Mouse (Mus musculus) gastrocnemius, adult 2 months (tissue): ENCODE measurements around the gene Lta. TPM values are rescaled to one million over a fixed set of nuclear protein-coding genes. Genes with fewer than 3 reads are reported as not detected.
A peak's percentile ranks its signal among the peaks of the same experiment; 100 is the strongest.

ENCODE experiments used
- DNase-seq: peaks from one replicate; pipeline ENCODE4 v3.0.0; 2022
- H3K27ac ChIP-seq: fragments of 200-600 bp; 2 replicates; pipeline ENCODE4 v1.8.1; 2022; ENCODE audit warnings: mild to moderate bottlenecking
- H3K4me3 ChIP-seq: fragments of 200-600 bp; 2 replicates; pipeline ENCODE4 v1.8.1; 2022; ENCODE audit warnings: mild to moderate bottlenecking, moderate library complexity
- CTCF ChIP-seq: fragments of 200-600 bp; IDR thresholded peaks from 2 replicates; pipeline ENCODE4 v1.8.1; 2022; ENCODE audit warnings: antibody characterized with exemption, mild to moderate bottlenecking, moderate library complexity
- intact Hi-C: fragments of 180-260 bp; cut with DNase I; formaldehyde crosslinking; loops from one replicate; pipeline ENCODE4 v1.15.1; 2025
- total RNA-seq, 2 experiments: library from RNA; stranded (reverse); gene quantifications; 2 replicates each; pipeline ENCODE4 v1.2.3; 2021

The Lta gene
- total RNA-seq, 2 experiments from 2014 or later: 0.41 TPM; not detected in 1

GRCm38 (mm10) chr17:35198029-35198428 lies 7.1 kb downstream of the Lta start:
- intact Hi-C loops: loop anchor here (5.0 kb wide), 1 partner anchor 34 kb away; the partner anchor contains the start of gene Atp6v1g2
- no peak for DNase-seq
- no peak for TF ChIP-seq CTCF
- no peak overlapping the region for H3K4me3 ChIP-seq
- H3K27ac ChIP-seq: no peak overlapping the region

- H3K4me3 ChIP-seq: no peak overlapping the region
- TF ChIP-seq CTCF: no peak
- H3K27ac ChIP-seq: no peak overlapping the region
- intact Hi-C loops: loop anchor here (5.0 kb wide), 1 partner anchor 35 kb away; the partner anchor contains the start of gene Atp6v1g2
- DNase-seq: no peak
These were observed 8.0 kb downstream of the Lta start for GRCm38 (mm10) chr17:35197126-35197525.

- Histone ChIP-seq H3K27ac (peak overlapping the region; percentile 62; the same call in 1 of the 2 replicates), H3K4me3 (peak overlapping the region; percentile 76)
- TF ChIP-seq CTCF: no peak
- no peak for DNase-seq
- intact Hi-C loops: loop anchor here (5.0 kb wide), 1 partner anchor 36 kb away; the partner anchor contains the start of gene Atp6v1g2
These were observed 8.9 kb downstream of the Lta start for GRCm38 (mm10) chr17:35196321-35196641.

- H3K27ac ChIP-seq: peak overlapping the region; percentile 62
- intact Hi-C loops: loop anchor here (2.0 to 5.0 kb wide), 2 partner anchors 17 to 37 kb away; partner anchors contain the start of gene Atp6v1g2
These were observed 9.4 kb downstream of the Lta start for GRCm38 (mm10) chr17:35195631-35196320.

GRCm38 (mm10) chr17:35194844-35195630 lies 10.1 kb downstream of the Lta start:
- no peak for TF ChIP-seq CTCF
- no peak for DNase-seq
- intact Hi-C loops: loop anchor here (2.0 to 5.0 kb wide), 2 partner anchors 16 to 37 kb away; partner anchors contain the start of gene Atp6v1g2
- Histone ChIP-seq H3K27ac (peak overlapping the region; percentile 62), H3K4me3 (peak overlapping the region; percentile 76)

More at GRCm38 (mm10) chr17:35195631-35196320, 9.4 kb downstream of the Lta start:
- TF ChIP-seq CTCF: peak; percentile 99; the same call in 1 of the 2 replicates
- DNase-seq: peak; percentile 89
- H3K4me3 ChIP-seq: peak overlapping the region; percentile 76

- peak within 1 kb of the TSS; percentile 76 for H3K4me3 ChIP-seq
- no peak for TF ChIP-seq CTCF
- H3K27ac ChIP-seq: peak within 1 kb of the TSS; percentile 62
- no peak for DNase-seq
- intact Hi-C loops: loop anchor here (2.0 kb wide), 1 partner anchor 15 kb away; no protein-coding TSS in a partner anchor
These were observed 11.0 kb downstream of the Lta start, which contains the start of gene Ltb for GRCm38 (mm10) chr17:35193881-35194843. Gene Ltb, plus strand, starts transcription at chr17:35194439.

GRCm38 (mm10) chr17:35192924-35193323 lies 12.2 kb downstream of the Lta start:
- TF ChIP-seq CTCF: no peak
- H3K27ac ChIP-seq: no peak overlapping the region
- no peak overlapping the region for H3K4me3 ChIP-seq
- intact Hi-C loops: no loop called here
- DNase-seq: no peak

GRCm38 (mm10) chr17:35191723-35192122 lies 13.4 kb downstream of the Lta start:
- DNase-seq: no peak
- Histone ChIP-seq H3K4me3 (no peak overlapping the region), H3K27ac (no peak overlapping the region)
- intact Hi-C loops: no loop called here
- TF ChIP-seq CTCF: 0 out of 2 replicates have a peak, but pooled peaks have one; percentile 5

- no peak for TF ChIP-seq CTCF
- DNase-seq: no peak
- no peak overlapping the region for H3K27ac ChIP-seq
- H3K4me3 ChIP-seq: no peak overlapping the region
- intact Hi-C loops: no loop called here
These were observed 15.1 kb downstream of the Lta start for GRCm38 (mm10) chr17:35190096-35190495.

- DNase-seq: no peak
These were observed 16.0 kb downstream of the Lta start for GRCm38 (mm10) chr17:35189186-35189585.

GRCm38 (mm10) chr17:35187959-35188610 lies 17.1 kb downstream of the Lta start, which contains the start of gene Lst1:
Gene Lst1, minus strand, starts transcription at chr17:35188439.
- Histone ChIP-seq H3K4me3 (peak within 1 kb of the TSS; percentile 8; the same call in 1 of the 2 replicates), H3K27ac (no peak within 1 kb of the TSS; the same call in 1 of the 2 replicates)
- no peak for TF ChIP-seq CTCF
- no peak for DNase-seq
- intact Hi-C loops: no loop called here

More at GRCm38 (mm10) chr17:35189186-35189585, 16.0 kb downstream of the Lta start:
- no peak for TF ChIP-seq CTCF
- Histone ChIP-seq H3K27ac (no peak overlapping the region; the same call in 1 of the 2 replicates), H3K4me3 (no peak overlapping the region)
- intact Hi-C loops: no loop called here
